In genomic region chr9:58341795-58342194, GRCm38 (mm10) we compare ENCODE assay signal across 28 mouse cellular contexts. TPM values are rescaled to one million over a fixed set of nuclear protein-coding genes. Genes with fewer than 3 reads are reported as not detected.
A peak's percentile ranks its signal among the peaks of the same experiment; 100 is the strongest.
DNase-seq lines count a peak whose midpoint lies in the region; ATAC-seq and TF ChIP-seq lines count a peak whose summit lies in the region.
"Had no signal": no experiment of that assay in that cellular context is flagged by ENCODE, and none has a peak within 500 bp of the region (broad histone marks: within the 10 kb centered on the region; RNA-seq: fewer than 3 reads in every experiment).

No protein-coding gene starts in this region.

- no peak overlapping the region for H3K27ac ChIP-seq in layer of hippocampus, adult 2 months
- H3K27ac ChIP-seq in midbrain, postnatal 0 days (ENCODE audit: low read depth, low read length), result no peak overlapping the region
- H3K27ac ChIP-seq in midbrain, embryonic 16.5 days (ENCODE audit: low read length), result no peak overlapping the region
- no peak overlapping the region for H3K27ac ChIP-seq in heart, embryonic 12.5 days (ENCODE audit: poor library complexity, severe bottlenecking)
- H3K27ac ChIP-seq: embryonic facial prominence, embryonic 15.5 days; forebrain, embryonic 10.5 days; forebrain, embryonic 15.5 days; heart, adult 2 months; hindbrain, embryonic 10.5 days; hindbrain, embryonic 14.5 days had no signal

- H3K4me3 ChIP-seq in layer of hippocampus, adult 2 months, result no peak overlapping the region
- no peak overlapping the region for H3K4me3 ChIP-seq in midbrain, postnatal 0 days (ENCODE audit: low read depth, low read length)
- no peak overlapping the region for H3K4me3 ChIP-seq in midbrain, embryonic 16.5 days (ENCODE audit: low read depth, low read length)
- H3K4me3 ChIP-seq in heart, embryonic 12.5 days, result no peak overlapping the region
- H3K4me3 ChIP-seq: embryonic facial prominence, embryonic 15.5 days; erythroblast, embryonic 14.5 days; forebrain, embryonic 10.5 days; forebrain, embryonic 15.5 days; heart, adult 2 months; hindbrain, embryonic 10.5 days had no signal

- peak; percentile 28; the same call in 1 of the 2 replicates for TF ChIP-seq CTCF in layer of hippocampus, adult 2 months (conservative IDR thresholded peaks at IDR 0.05)
- TF ChIP-seq CTCF in midbrain, postnatal 0 days (IDR thresholded peaks at IDR 0.05), result peak; percentile 24

- ATAC-seq in midbrain, postnatal 0 days (ENCODE audit: low FRiP score), result no peak
- no peak for ATAC-seq in midbrain, embryonic 16.5 days
- ATAC-seq in heart, embryonic 12.5 days (ENCODE audit: insufficient number of reproducible peaks, low FRiP score), result no peak
- ATAC-seq: forebrain, embryonic 15.5 days; Patski had no signal

- no peaks in the 10 kb centered on the region for H3K4me1 ChIP-seq in midbrain, postnatal 0 days (ENCODE audit: insufficient read depth, low read length)
- H3K4me1 ChIP-seq in midbrain, embryonic 16.5 days (ENCODE audit: control insufficient read depth, insufficient read depth, low read length), result no peaks in the 10 kb centered on the region
- peaks cover 6% of the 10 kb centered on the region for H3K4me1 ChIP-seq in heart, embryonic 12.5 days (replicated peaks)
- H3K4me1 ChIP-seq: embryonic facial prominence, embryonic 15.5 days; forebrain, embryonic 15.5 days had no signal

- no peaks in the 10 kb centered on the region for H3K27me3 ChIP-seq in midbrain, postnatal 0 days (ENCODE audit: insufficient read depth, low read length)
- H3K27me3 ChIP-seq in midbrain, embryonic 16.5 days (ENCODE audit: control insufficient read depth, insufficient read depth, low read depth, low read length), result no peaks in the 10 kb centered on the region
- H3K27me3 ChIP-seq in heart, embryonic 12.5 days (replicated peaks), result no peaks in the 10 kb centered on the region; the same call in 1 of the 2 replicates
- H3K27me3 ChIP-seq: embryonic facial prominence, embryonic 15.5 days; forebrain, embryonic 15.5 days; Patski had no signal

- H3K36me3 ChIP-seq in midbrain, postnatal 0 days (ENCODE audit: insufficient read depth, low read length), result no peaks in the 10 kb centered on the region
- no peaks in the 10 kb centered on the region for H3K36me3 ChIP-seq in midbrain, embryonic 16.5 days (ENCODE audit: control insufficient read depth, insufficient read depth, low read length)
- no peaks in the 10 kb centered on the region for H3K36me3 ChIP-seq in heart, embryonic 12.5 days
- H3K36me3 ChIP-seq: embryonic facial prominence, embryonic 15.5 days; forebrain, embryonic 10.5 days; forebrain, embryonic 15.5 days; hindbrain, embryonic 10.5 days had no signal

- 97% methylated on average over 1 of the region's 1 CpGs for WGBS in midbrain, postnatal 0 days
- 93% methylated on average over 1 of the region's 1 CpGs for WGBS in midbrain, embryonic 16.5 days
- WGBS in heart, embryonic 12.5 days, result 88% methylated on average over 1 of the region's 1 CpGs

- H3K9ac ChIP-seq in midbrain, postnatal 0 days (replicated peaks; ENCODE audit: low read length, poor library complexity, severe bottlenecking), result no peak overlapping the region
- no peak overlapping the region for H3K9ac ChIP-seq in midbrain, embryonic 16.5 days (ENCODE audit: low read depth, low read length)
- H3K9ac ChIP-seq in heart, embryonic 12.5 days, result no peak overlapping the region
- H3K9ac ChIP-seq: embryonic facial prominence, embryonic 15.5 days; forebrain, embryonic 15.5 days; hindbrain, embryonic 14.5 days had no signal

- no peak for DNase-seq in layer of hippocampus, adult 2 months (ENCODE audit: low spot score in 2 of 2)
- DNase-seq in layer of hippocampus, adult 11-12 months (ENCODE audit: low spot score), result no peak
- DNase-seq in midbrain, postnatal 0 days (ENCODE audit: low spot score), result no peak
- peak; percentile 24 for DNase-seq in R1 (ENCODE audit: low read depth, low spot score)
- no peak for DNase-seq in cerebellum, adult 18-20 months
- DNase-seq: adrenal gland, adult 8-10 months; adrenal gland, postnatal 36 days; cerebellum, adult 8-10 months; cerebellum, postnatal 14 days; embryo, embryonic 11 days; gastrocnemius, postnatal 14 days; heart, adult 2 months had no signal

- no peak overlapping the region for H3K4me2 ChIP-seq in midbrain, postnatal 0 days (ENCODE audit: low read depth, low read length, poor library complexity, severe bottlenecking)
- H3K4me2 ChIP-seq in midbrain, embryonic 16.5 days (ENCODE audit: low read length), result no peak overlapping the region
- no peak overlapping the region for H3K4me2 ChIP-seq in heart, embryonic 12.5 days
- H3K4me2 ChIP-seq: embryonic facial prominence, embryonic 15.5 days; forebrain, embryonic 15.5 days; heart, embryonic 11.5 days; hindbrain, embryonic 14.5 days had no signal

- no peaks in the 10 kb centered on the region for H3K9me3 ChIP-seq in midbrain, postnatal 0 days (ENCODE audit: low read length)
- H3K9me3 ChIP-seq in midbrain, embryonic 16.5 days (replicated peaks; ENCODE audit: control insufficient read depth, low read length, poor library complexity, severe bottlenecking), result no peaks in the 10 kb centered on the region
- no peaks in the 10 kb centered on the region for H3K9me3 ChIP-seq in heart, embryonic 12.5 days (replicated peaks)
- H3K9me3 ChIP-seq: embryonic facial prominence, embryonic 15.5 days; forebrain, embryonic 10.5 days; forebrain, embryonic 15.5 days; hindbrain, embryonic 10.5 days had no signal

RNA-seq across cellular contexts. Expression of gene Tbc1d21, which starts 28.5 kb away (rescaled TPM):
- total RNA-seq in layer of hippocampus, adult 2 months (2021), result not detected
- total RNA-seq in midbrain, postnatal 0 days (2014; rRNA removed), result not detected in 2 replicates
- polyA plus RNA-seq in midbrain, postnatal 0 days (2015; fragmentation: Nextera tagmentation; extraction: Ambion mirVana), result not detected in 2 replicates
- polyA plus RNA-seq in midbrain, embryonic 16.5 days (2015; fragmentation: Nextera tagmentation; extraction: Ambion mirVana), result not detected in 2 replicates
- polyA plus RNA-seq in heart, embryonic 12.5 days (2016; fragmentation: Nextera tagmentation; extraction: Ambion mirVana), result not detected in 2 replicates
- total RNA-seq: adrenal gland, adult 8-10 months; adrenal gland, postnatal 36 days; common myeloid progenitor, adult 5-6 weeks; gastrocnemius, adult 18-20 months; gastrocnemius, postnatal 14 days; heart, adult 2 months; heart, postnatal 25 days had no signal
- polyA plus RNA-seq: embryonic facial prominence, embryonic 11.5 days; embryonic facial prominence, embryonic 15.5 days; erythroblast, embryonic 14.5 days; forebrain, embryonic 10.5 days; forebrain, embryonic 15.5 days; frontal cortex, adult 2 months; heart, adult 2 months; heart, embryonic 11.5 days; heart, embryonic 16.5 days; hindbrain, embryonic 10.5 days; hindbrain, embryonic 14.5 days; Patski had no signal

RNA-seq across cellular contexts. Expression of gene Loxl1, which starts 28.8 kb away (rescaled TPM):
- 1 to 10 TPM; 3.2 to 3.3 TPM for total RNA-seq in layer of hippocampus, adult 2 months (2021)
- 5.9 and 10.6 TPM in 2 replicates for total RNA-seq in midbrain, postnatal 0 days (2014; rRNA removed)
- polyA plus RNA-seq in midbrain, postnatal 0 days (2015; fragmentation: Nextera tagmentation; extraction: Ambion mirVana), result 6.6 and 7.0 TPM in 2 replicates
- polyA plus RNA-seq in midbrain, embryonic 16.5 days (2015; fragmentation: Nextera tagmentation; extraction: Ambion mirVana), result 4.8 and 5.1 TPM in 2 replicates
- polyA plus RNA-seq in heart, embryonic 12.5 days (2016; fragmentation: Nextera tagmentation; extraction: Ambion mirVana), result 57.4 and 62.4 TPM in 2 replicates
- total RNA-seq: common myeloid progenitor, adult 5-6 weeks had no signal
